Mouse (Mus musculus) forebrain, postnatal 0 days (tissue): ENCODE data around the gene Lamb3. TPM values are rescaled to one million over a fixed set of nuclear protein-coding genes. Genes with fewer than 3 reads are reported as not detected.
A peak's percentile ranks its signal among the peaks of the same experiment; 100 is the strongest.
"Not testable (repeated sequence)": the region's sequence is repeated elsewhere in the genome, so short reads cannot be mapped to it uniquely, and the experiment has no call there.

ENCODE experiments used
- ATAC-seq: fragments of 200-750 bp; cut with Nextera tagmentation; 2 replicates; pipeline ENCODE4 v1.8.0; 2017; ENCODE audit warnings: mild to moderate bottlenecking, moderate library complexity
- DNase-seq: peaks from one replicate; pipeline ENCODE4 v3.0.0-alpha.2; 2015
- H3K27ac ChIP-seq: fragments of 300-500 bp; sonication (generic); 2 replicates; pipeline ENCODE4 v1.5.1; 2014; ENCODE audit warnings: low read depth, mild to moderate bottlenecking, antibody characterized with exemption, low read length, moderate library complexity, mixed read lengths
- H3K27me3 ChIP-seq: fragments of 300-500 bp; sonication (generic); 2 replicates; pipeline ENCODE4 v1.6.1; 2014; ENCODE audit warnings: mild to moderate bottlenecking, low read length, mixed read lengths; ENCODE audit not compliant: insufficient read depth
- H3K36me3 ChIP-seq: fragments of 300-500 bp; sonication (generic); 2 replicates; pipeline ENCODE4 v1.6.1; 2014; ENCODE audit warnings: mild to moderate bottlenecking, moderate library complexity; ENCODE audit not compliant: insufficient read depth
- H3K4me1 ChIP-seq: fragments of 300-500 bp; sonication (generic); 2 replicates; pipeline ENCODE4 v1.6.1; 2014; ENCODE audit warnings: antibody characterized with exemption; ENCODE audit not compliant: insufficient read depth
- H3K4me2 ChIP-seq: fragments of 300-500 bp; sonication (generic); 2 replicates; pipeline ENCODE4 v1.6.1; 2014; ENCODE audit warnings: low read depth, mild to moderate bottlenecking, moderate library complexity
- H3K4me3 ChIP-seq: fragments of 300-500 bp; sonication (generic); 2 replicates; pipeline ENCODE4 v1.5.1; 2014; ENCODE audit warnings: low read depth, low read length, mixed read lengths
- H3K9ac ChIP-seq: fragments of 300-500 bp; sonication (generic); 2 replicates; pipeline ENCODE4 v1.6.1; 2014; ENCODE audit warnings: mild to moderate bottlenecking
- H3K9me3 ChIP-seq: fragments of 300-500 bp; sonication (generic); 2 replicates; pipeline ENCODE4 v1.6.1; 2016; ENCODE audit warnings: low read length
- CTCF ChIP-seq: sonication (generic); IDR thresholded peaks from 2 replicates; pipeline ENCODE4 v1.5.1; 2016; ENCODE audit warnings: antibody characterized with exemption, control low read depth, low read depth
- WGBS: fragments of 180-500 bp; shearing (Covaris S2); extraction: QIAGEN DNeasy Blood & Tissue Kit; methylation state at CpG from one replicate; pipeline ENCODE4 v1.1.7; 2014; 5-methylcytosine and 5-hydroxymethylcytosine counted together
- polyA plus RNA-seq: library from polyadenylated mRNA; unstranded; fragments of >200 nt; fragmentation: Nextera tagmentation; extraction: Ambion mirVana; gene quantifications from 2 replicates; pipeline ENCODE4 v1.2.1, GENCODE M21; 2015
- total RNA-seq: library from RNA; depleted of rRNA; stranded (reverse); fragments of >200 nt; gene quantifications from 2 replicates; pipeline ENCODE4 v1.2.3, GENCODE M21; 2014

Lamb3 gene
- total and polyA plus RNA-seq, 2 experiments from 2014 or later = 1.1 to 1.5 TPM

DNA sequence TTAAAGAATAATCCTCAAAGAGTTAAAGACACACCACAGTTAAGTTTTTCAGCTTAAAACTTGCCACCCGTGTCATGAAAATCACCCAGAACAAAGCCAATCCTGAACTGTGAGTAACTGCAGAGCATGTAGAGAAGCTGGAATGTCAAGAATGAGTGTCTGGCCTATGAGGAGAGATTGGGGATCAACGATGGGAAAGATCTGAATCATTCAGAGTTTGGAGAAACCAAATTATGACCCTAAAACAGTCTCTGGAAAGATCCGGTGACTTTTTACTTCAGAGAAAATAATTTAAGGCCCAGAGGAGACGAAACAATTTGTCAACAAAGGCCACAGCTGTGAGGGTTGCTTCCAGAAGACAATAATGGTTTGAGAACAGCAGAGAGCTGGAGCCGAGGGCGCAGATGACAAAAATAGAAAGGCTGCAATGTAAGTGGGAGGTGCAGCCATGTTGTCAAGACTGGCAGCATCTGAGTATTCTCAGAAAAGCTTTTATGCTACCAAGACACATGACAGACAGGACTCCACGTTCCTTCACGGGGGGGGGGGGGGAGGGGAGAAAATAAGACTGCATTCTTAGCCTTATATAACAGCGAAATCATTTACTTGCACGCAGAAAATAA is 36.2 kb downstream of the Lamb3 start:
- Histone ChIP-seq H3K4me1 (peaks cover 11% of the 10 kb centered on the region; the same call in 1 of the 2 replicates), H3K27ac (peak overlapping the region; percentile 46), H3K4me2 (no peak overlapping the region), H3K9ac (no peak overlapping the region), H3K9me3 (no peaks in the 10 kb centered on the region), H3K4me3 (no peak overlapping the region), H3K27me3 (no peaks in the 10 kb centered on the region), H3K36me3 (no peaks in the 10 kb centered on the region)
- WGBS = 49% methylated on average over 10 of the region's 10 CpGs
- ATAC-seq = peak; percentile 71
- peak; percentile 47 for DNase-seq
- TF ChIP-seq CTCF = no peak

DNA sequence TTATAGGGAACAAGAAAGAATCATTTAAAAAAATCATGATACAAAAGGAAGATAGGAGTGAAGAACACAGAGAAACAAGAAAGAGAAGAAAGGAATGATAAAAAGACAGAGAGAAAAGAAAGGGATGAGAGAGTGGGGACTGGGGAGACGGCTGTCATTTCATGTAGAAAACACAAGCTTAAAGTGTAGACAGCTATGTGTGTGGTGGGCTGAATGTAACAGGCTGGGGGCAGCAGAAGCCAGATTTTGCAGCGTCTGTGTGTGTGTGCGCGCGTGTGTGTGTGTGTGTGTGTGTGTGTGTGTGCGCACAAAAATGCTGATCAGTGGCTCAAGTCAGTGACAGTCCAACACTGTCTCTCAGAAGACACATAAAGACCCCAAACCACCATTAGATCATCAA is 36.7 kb downstream of the Lamb3 start:
- no peaks in the 10 kb centered on the region for H3K27me3 ChIP-seq
- peak overlapping the region; percentile 46 for H3K27ac ChIP-seq
- ATAC-seq (peak; percentile 83), DNase-seq (peak; percentile 50)
- no peak overlapping the region for H3K4me3 ChIP-seq
- no peaks in the 10 kb centered on the region for H3K36me3 ChIP-seq
- 0 out of 2 replicates have a peak, but pooled peaks have one; percentile 9 for TF ChIP-seq CTCF
- peaks cover 11% of the 10 kb centered on the region; the same call in 1 of the 2 replicates for H3K4me1 ChIP-seq
- H3K4me2 ChIP-seq = no peak overlapping the region
- H3K9me3 ChIP-seq = no peaks in the 10 kb centered on the region
- no peak overlapping the region for H3K9ac ChIP-seq
- 65% methylated on average over 6 of the region's 6 CpGs for WGBS

DNA sequence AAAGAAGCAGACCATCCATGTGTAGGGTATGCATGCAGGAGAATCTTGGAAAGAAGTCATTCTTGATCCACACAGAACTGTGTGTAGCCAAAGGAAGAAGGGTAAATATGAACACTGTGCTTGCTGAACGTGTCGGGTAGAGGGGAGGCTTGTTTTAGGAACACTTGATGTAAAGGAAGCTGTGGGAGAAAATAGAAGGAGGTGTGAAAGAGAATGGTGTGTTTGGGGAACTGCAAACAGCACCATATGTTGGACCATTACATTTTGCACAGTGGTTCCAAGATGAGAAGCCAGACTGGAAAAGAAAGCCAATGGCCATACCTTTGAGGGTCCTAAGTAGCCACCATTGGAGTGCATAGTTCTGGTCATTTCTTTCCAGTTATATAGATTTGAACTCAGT is 42.5 kb downstream of the Lamb3 start:
- 79% methylated on average over 2 of the region's 2 CpGs for WGBS
- H3K4me3 ChIP-seq = no peak overlapping the region
- no peaks in the 10 kb centered on the region for H3K27me3 ChIP-seq
- no peak overlapping the region for H3K4me2 ChIP-seq
- no peaks in the 10 kb centered on the region for H3K9me3 ChIP-seq
- H3K27ac ChIP-seq = no peak overlapping the region
- no peaks in the 10 kb centered on the region for H3K4me1 ChIP-seq
- H3K9ac ChIP-seq = no peak overlapping the region
- no peak for ATAC-seq
- no peaks in the 10 kb centered on the region for H3K36me3 ChIP-seq
- TF ChIP-seq CTCF = no peak
- DNase-seq = no peak

DNA sequence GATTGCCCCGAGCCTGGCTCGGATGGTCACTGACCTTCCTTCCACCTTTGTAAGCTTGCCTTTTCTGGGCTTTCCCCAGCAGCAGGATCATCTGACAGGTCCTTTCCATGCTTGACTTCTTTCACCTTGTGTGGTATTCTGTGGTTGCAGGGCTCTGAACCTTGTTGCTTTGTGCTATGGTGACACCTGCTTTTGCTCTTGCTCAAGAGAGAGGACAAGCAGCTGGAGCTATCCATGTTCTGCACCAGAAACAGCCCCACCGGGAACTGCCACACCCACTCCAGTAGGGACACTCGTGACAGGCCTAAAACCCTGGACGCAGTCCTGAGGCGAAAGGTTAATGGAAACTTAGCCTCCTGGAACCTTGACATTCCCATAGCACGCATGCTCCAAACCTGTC is 43.9 kb downstream of the Lamb3 start:
- no peak for TF ChIP-seq CTCF

DNA sequence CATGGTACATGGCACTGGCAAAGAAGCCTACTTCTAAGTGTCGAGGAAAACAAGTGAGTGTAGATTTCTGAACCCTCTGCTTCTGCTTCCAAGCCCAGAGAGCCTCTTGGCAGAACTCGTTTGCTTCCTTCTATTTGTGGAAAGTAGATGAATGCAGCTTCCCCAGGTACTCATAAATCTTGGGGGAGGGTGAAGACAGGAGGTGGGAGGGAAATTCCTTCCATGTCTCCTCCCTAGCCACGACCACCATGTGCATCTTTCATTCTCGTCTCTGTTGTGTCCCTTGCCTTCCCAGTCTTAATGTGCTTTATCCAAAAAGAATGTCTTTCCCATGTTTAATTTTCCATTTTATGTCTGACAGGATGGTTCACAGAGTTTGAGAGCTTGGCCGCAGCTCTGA is 45.1 kb downstream of the Lamb3 start:
- H3K9ac ChIP-seq = no peak overlapping the region
- no peaks in the 10 kb centered on the region for H3K4me1 ChIP-seq
- DNase-seq (no peak), ATAC-seq (no peak; the same call in 1 of the 2 replicates)
- no peaks in the 10 kb centered on the region for H3K27me3 ChIP-seq
- no peaks in the 10 kb centered on the region for H3K9me3 ChIP-seq
- H3K4me2 ChIP-seq = no peak overlapping the region
- TF ChIP-seq CTCF = no peak
- 58% methylated on average over 5 of the region's 5 CpGs for WGBS
- H3K36me3 ChIP-seq = no peaks in the 10 kb centered on the region
- no peak overlapping the region for H3K27ac ChIP-seq
- H3K4me3 ChIP-seq = no peak overlapping the region

More for the DNA sequence above, 43.9 kb downstream of the Lamb3 start:
- H3K4me1 ChIP-seq = no peaks in the 10 kb centered on the region
- ATAC-seq = no peak
- no peak overlapping the region for H3K4me3 ChIP-seq
- H3K27me3 ChIP-seq = no peaks in the 10 kb centered on the region
- H3K27ac ChIP-seq = no peak overlapping the region
- H3K4me2 ChIP-seq = no peak overlapping the region
- no peak for DNase-seq
- no peaks in the 10 kb centered on the region for H3K36me3 ChIP-seq
- H3K9me3 ChIP-seq = no peaks in the 10 kb centered on the region
- no peak overlapping the region for H3K9ac ChIP-seq
- WGBS = 85% methylated on average over 7 of the region's 7 CpGs

DNA sequence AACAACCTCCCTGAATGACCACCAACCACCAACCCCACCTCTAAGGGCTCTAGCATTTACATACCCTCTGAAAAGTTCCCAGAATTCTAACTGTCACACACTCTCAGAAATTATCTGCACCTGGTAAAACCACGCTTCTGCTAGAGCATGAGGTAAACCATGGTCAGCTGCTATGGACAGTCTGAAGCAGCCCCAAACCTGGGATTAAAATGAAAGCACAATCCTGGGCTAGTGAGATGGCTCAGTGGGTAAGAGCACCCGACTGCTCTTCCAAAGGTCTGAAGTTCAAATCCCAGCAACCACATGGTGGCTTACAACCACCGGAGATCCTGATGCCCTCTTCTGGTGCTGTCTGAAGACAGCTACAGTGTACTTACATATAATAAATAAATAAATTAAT is 46.4 kb downstream of the Lamb3 start:
- DNase-seq, H3K27ac ChIP-seq, H3K4me1 ChIP-seq, H3K27me3 ChIP-seq, H3K9me3 ChIP-seq, H3K4me3 ChIP-seq, ATAC-seq, H3K36me3 ChIP-seq, H3K4me2 ChIP-seq, H3K9ac ChIP-seq: not testable (repeated sequence)
- WGBS = 63% methylated on average over 3 of the region's 3 CpGs

DNA sequence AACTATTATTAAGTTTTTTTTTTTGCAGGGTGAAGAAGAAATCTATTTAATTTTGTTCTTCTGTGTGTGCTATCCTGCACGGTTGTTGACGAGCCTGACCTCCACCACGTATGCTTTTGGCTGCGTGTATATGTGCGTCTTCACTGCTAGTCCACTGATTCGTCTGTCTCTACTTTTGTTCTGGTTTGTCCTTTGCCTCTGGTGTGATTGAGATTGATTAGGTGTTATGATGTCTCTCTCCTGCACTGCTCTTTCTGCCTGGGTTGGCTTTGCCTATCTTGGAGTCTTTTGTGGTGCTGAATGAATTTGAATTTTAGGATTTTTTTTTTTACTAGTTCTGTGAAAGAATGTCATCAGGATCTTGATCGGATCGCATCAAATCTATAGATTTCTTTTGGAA is 47.5 kb downstream of the Lamb3 start:
- no peaks in the 10 kb centered on the region for H3K9me3 ChIP-seq
- no peaks in the 10 kb centered on the region for H3K27me3 ChIP-seq
- no peak overlapping the region for H3K4me3 ChIP-seq
- no peaks in the 10 kb centered on the region for H3K4me1 ChIP-seq
- no peak overlapping the region for H3K27ac ChIP-seq
- no peak for DNase-seq
- ATAC-seq = no peak
- no peaks in the 10 kb centered on the region for H3K36me3 ChIP-seq
- no peak for TF ChIP-seq CTCF
- H3K4me2 ChIP-seq = no peak overlapping the region
- 72% methylated on average over 8 of the region's 8 CpGs for WGBS
- no peak overlapping the region for H3K9ac ChIP-seq
